Mouse (Mus musculus) forebrain, embryonic 11.5 days (tissue): ENCODE measurements at regions not wholly inside any gene's neighbourhood (a gene's known extent, or its start where the extent isn't known, plus 50 kb on each side); places are given as distances from the start of the nearest gene placed in this dataset.

Experiments
- ATAC-seq: fragments of 200-750 bp; cut with Nextera tagmentation; replicated peaks from 2 replicates; pipeline ENCODE4 v1.8.0; 2017; ENCODE audit warnings: moderate TSS enrichment; ENCODE audit not compliant: low FRiP score
- DNase-seq: peaks from one replicate; pipeline ENCODE4 v3.0.0-alpha.2; 2017; ENCODE audit warnings: low spot score
- H3K27ac ChIP-seq: fragments of 300-500 bp; sonication (generic); 2 replicates; pipeline ENCODE4 v1.5.1; 2014; ENCODE audit warnings: low read depth, low read length
- H3K27me3 ChIP-seq: fragments of 300-500 bp; sonication (generic); 2 replicates; pipeline ENCODE4 v1.6.1; 2014; ENCODE audit warnings: mild to moderate bottlenecking, low read length, mixed read lengths; ENCODE audit not compliant: control insufficient read depth, insufficient read depth
- H3K36me3 ChIP-seq: fragments of 300-500 bp; sonication (generic); 2 replicates; pipeline ENCODE4 v1.6.1; 2014; ENCODE audit warnings: mild to moderate bottlenecking, low read length, moderate library complexity, mixed read lengths; ENCODE audit not compliant: control insufficient read depth, insufficient read depth
- H3K4me1 ChIP-seq: fragments of 300-500 bp; sonication (generic); replicated peaks from 2 replicates; pipeline ENCODE4 v1.6.1; 2014; ENCODE audit warnings: low read length, mixed read lengths; ENCODE audit not compliant: control insufficient read depth, insufficient read depth
- H3K4me2 ChIP-seq: fragments of 300-500 bp; sonication (generic); 2 replicates; pipeline ENCODE4 v1.6.1; 2014; ENCODE audit warnings: low read depth, mild to moderate bottlenecking, low read length, moderate library complexity, mixed read lengths; ENCODE audit not compliant: severe bottlenecking
- H3K4me3 ChIP-seq: fragments of 300-500 bp; sonication (generic); 2 replicates; pipeline ENCODE4 v1.5.1; 2014; ENCODE audit warnings: low read depth, low read length
- H3K9ac ChIP-seq: fragments of 300-500 bp; sonication (generic); 2 replicates; pipeline ENCODE4 v1.6.1; 2014; ENCODE audit warnings: low read length
- H3K9me3 ChIP-seq: fragments of 300-500 bp; sonication (generic); 2 replicates; pipeline ENCODE4 v1.6.1; 2016; ENCODE audit warnings: low read length, mixed read lengths; ENCODE audit not compliant: control insufficient read depth
- WGBS: fragments of 180-500 bp; shearing (Covaris S2); extraction: QIAGEN DNeasy Blood & Tissue Kit; methylation state at CpG from one replicate; pipeline ENCODE4 v1.1.7; 2014; 5-methylcytosine and 5-hydroxymethylcytosine counted together

DNA sequence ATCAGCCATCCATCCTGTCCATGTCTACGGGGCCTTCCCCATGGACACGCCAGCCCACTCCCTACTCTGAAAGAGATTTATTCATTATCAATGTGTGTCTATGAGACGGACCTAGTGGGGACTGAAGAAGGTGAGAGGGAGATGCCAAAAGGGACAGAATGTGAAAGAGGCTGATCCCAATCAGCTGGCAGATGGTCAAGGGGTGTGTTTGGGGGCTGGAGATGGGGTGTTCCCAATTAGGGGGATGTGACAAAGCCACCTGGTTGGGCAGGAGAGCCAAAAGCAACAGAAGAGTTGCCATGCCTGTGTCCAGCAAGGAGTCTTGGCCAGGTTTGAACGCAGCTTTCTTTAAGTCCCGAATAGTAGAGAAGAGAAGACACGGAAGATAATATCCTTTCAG is 157.0 kb upstream of the Gm4791 start:
- 86% methylated on average over 6 of the region's 6 CpGs for WGBS

GRCm38 (mm10) chr9:46835261-46835660 is 163.3 kb upstream of the Gm4791 start:
- Histone ChIP-seq H3K4me3 (no peak overlapping the region), H3K27me3 (no peaks in the 10 kb centered on the region), H3K36me3 (no peaks in the 10 kb centered on the region), H3K27ac (no peak overlapping the region), H3K4me1 (peaks cover 8% of the 10 kb centered on the region; the same call in 1 of the 2 replicates), H3K4me2 (no peak overlapping the region), H3K9me3 (no peaks in the 10 kb centered on the region), H3K9ac (no peak overlapping the region)
- 34% methylated on average over 7 of the region's 7 CpGs for WGBS
- DNase-seq (no peak), ATAC-seq (no peak)

More for the DNA sequence above, 157.0 kb upstream of the Gm4791 start:
- DNase-seq = no peak
- Histone ChIP-seq H3K4me3 (no peak overlapping the region), H3K9ac (no peak overlapping the region), H3K27ac (no peak overlapping the region), H3K36me3 (no peaks in the 10 kb centered on the region), H3K27me3 (no peaks in the 10 kb centered on the region), H3K4me2 (no peak overlapping the region), H3K9me3 (no peaks in the 10 kb centered on the region), H3K4me1 (no peaks in the 10 kb centered on the region)
- ATAC-seq = no peak

DNA sequence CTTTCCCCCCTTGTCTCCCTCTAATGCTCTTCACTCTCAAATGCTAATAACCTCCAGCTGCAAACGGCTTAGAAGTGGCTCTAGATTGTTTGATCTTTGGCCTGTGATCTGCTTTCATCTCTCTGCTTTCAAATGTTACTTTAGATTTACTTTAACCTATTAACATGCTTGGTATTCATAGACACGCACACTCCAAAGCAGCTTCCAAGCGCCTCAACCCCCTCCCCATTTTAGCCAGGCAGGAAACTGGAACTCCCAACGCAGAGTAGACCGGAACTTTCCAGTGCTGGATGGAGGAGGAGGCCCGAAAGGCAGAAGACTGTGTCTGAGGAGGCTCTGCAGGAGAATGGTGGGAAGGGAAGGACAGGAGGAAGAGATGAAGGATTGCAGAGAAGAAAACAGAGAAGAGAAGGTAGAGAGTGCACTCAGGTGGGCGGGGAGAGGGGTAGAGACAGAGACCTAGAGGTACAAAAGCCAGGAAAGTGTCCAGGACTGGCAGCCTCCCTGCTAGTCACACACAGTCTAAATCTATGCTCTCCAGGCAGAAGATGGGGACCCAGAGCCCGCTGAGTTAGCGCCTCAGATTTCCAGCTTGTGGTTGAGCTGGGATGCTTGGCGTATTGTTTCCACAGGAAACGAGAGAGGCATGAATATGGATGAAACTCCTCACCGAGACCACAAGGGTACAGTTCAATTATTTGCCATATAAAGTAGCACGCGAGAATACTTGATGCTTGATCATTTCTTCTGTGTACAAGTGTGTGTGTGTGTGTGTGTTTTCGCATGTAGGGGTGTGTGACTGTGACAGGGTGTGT is 167.6 kb upstream of the Gm4791 start:
- peaks cover 8% of the 10 kb centered on the region; the same call in 1 of the 2 replicates for H3K4me1 ChIP-seq
- ATAC-seq = no peak
- no peaks in the 10 kb centered on the region for H3K9me3 ChIP-seq
- H3K4me3 ChIP-seq = no peak overlapping the region
- H3K36me3 ChIP-seq = no peaks in the 10 kb centered on the region
- H3K9ac ChIP-seq = no peak overlapping the region; the same call in 1 of the 2 replicates
- no peak overlapping the region for H3K4me2 ChIP-seq
- no peak for DNase-seq
- 41% methylated on average over 15 of the region's 15 CpGs for WGBS
- no peaks in the 10 kb centered on the region for H3K27me3 ChIP-seq
- H3K27ac ChIP-seq = no peak overlapping the region

GRCm38 (mm10) chr9:46830316-46830715 is 168.2 kb upstream of the Gm4791 start:
- Histone ChIP-seq H3K9ac (no peak overlapping the region), H3K27me3 (no peaks in the 10 kb centered on the region), H3K4me2 (no peak overlapping the region), H3K4me1 (peaks cover 8% of the 10 kb centered on the region; the same call in 1 of the 2 replicates), H3K27ac (no peak overlapping the region), H3K9me3 (no peaks in the 10 kb centered on the region), H3K36me3 (no peaks in the 10 kb centered on the region), H3K4me3 (no peak overlapping the region)
- DNase-seq (no peak), ATAC-seq (no peak)
- WGBS = 21% methylated on average over 1 of the region's 1 CpGs

DNA sequence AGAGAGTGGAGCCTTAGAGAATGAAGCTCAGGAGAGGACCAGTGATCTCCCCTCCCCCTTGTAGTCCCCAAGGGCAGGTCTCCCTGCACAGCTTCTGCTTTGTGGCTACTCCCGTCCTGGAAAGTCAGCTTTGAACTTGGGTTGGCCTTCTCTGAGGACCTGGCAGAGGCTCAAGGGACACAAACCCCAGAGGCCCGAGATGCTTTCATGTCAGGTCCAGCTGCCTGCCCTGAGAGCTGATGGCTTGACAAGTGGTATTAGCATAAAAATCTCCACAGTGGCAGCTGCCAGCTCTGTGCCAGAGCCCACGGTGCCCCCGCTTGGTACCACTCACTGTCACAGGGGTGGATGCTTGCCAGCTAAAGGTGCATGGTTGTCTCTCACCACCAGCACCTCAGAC is 173.8 kb upstream of the Gm4791 start:
- H3K9me3 ChIP-seq = no peaks in the 10 kb centered on the region
- H3K9ac ChIP-seq = no peak overlapping the region
- H3K4me2 ChIP-seq = no peak overlapping the region
- no peak for ATAC-seq
- H3K27me3 ChIP-seq = no peaks in the 10 kb centered on the region
- 79% methylated on average over 4 of the region's 4 CpGs for WGBS
- DNase-seq = no peak
- H3K4me3 ChIP-seq = no peak overlapping the region
- H3K27ac ChIP-seq = no peak overlapping the region
- no peaks in the 10 kb centered on the region for H3K36me3 ChIP-seq
- no peaks in the 10 kb centered on the region for H3K4me1 ChIP-seq

GRCm38 (mm10) chr9:46819808-46820207 is 178.7 kb upstream of the Gm4791 start:
- Histone ChIP-seq H3K4me1 (no peaks in the 10 kb centered on the region), H3K9me3 (no peaks in the 10 kb centered on the region), H3K4me2 (no peak overlapping the region), H3K4me3 (no peak overlapping the region), H3K27ac (no peak overlapping the region), H3K9ac (no peak overlapping the region), H3K36me3 (no peaks in the 10 kb centered on the region), H3K27me3 (no peaks in the 10 kb centered on the region)
- ATAC-seq (no peak), DNase-seq (no peak)
- 66% methylated on average over 7 of the region's 7 CpGs for WGBS

GRCm38 (mm10) chr9:46819376-46819775 is 179.2 kb upstream of the Gm4791 start:
- DNase-seq (no peak), ATAC-seq (no peak)
- WGBS = 44% methylated on average over 6 of the region's 6 CpGs
- H3K9ac ChIP-seq = no peak overlapping the region
- no peak overlapping the region for H3K4me2 ChIP-seq
- H3K36me3 ChIP-seq = no peaks in the 10 kb centered on the region
- H3K27ac ChIP-seq = no peak overlapping the region
- H3K9me3 ChIP-seq = no peaks in the 10 kb centered on the region
- peaks cover 3% of the 10 kb centered on the region; the same call in 1 of the 2 replicates for H3K4me1 ChIP-seq
- H3K4me3 ChIP-seq = no peak overlapping the region
- H3K27me3 ChIP-seq = no peaks in the 10 kb centered on the region

GRCm38 (mm10) chr9:46816126-46816525 is 182.4 kb upstream of the Gm4791 start:
- Histone ChIP-seq H3K9ac (no peak overlapping the region), H3K27me3 (no peaks in the 10 kb centered on the region), H3K4me1 (peaks cover 5% of the 10 kb centered on the region; the same call in 1 of the 2 replicates), H3K4me2 (no peak overlapping the region), H3K36me3 (no peaks in the 10 kb centered on the region), H3K9me3 (no peaks in the 10 kb centered on the region), H3K27ac (no peak overlapping the region), H3K4me3 (no peak overlapping the region)
- 94% methylated on average over 5 of the region's 5 CpGs for WGBS
- ATAC-seq (no peak), DNase-seq (no peak)
